Mouse (Mus musculus): ENCODE results near the gene Hagh.

Hagh gene

DNA sequence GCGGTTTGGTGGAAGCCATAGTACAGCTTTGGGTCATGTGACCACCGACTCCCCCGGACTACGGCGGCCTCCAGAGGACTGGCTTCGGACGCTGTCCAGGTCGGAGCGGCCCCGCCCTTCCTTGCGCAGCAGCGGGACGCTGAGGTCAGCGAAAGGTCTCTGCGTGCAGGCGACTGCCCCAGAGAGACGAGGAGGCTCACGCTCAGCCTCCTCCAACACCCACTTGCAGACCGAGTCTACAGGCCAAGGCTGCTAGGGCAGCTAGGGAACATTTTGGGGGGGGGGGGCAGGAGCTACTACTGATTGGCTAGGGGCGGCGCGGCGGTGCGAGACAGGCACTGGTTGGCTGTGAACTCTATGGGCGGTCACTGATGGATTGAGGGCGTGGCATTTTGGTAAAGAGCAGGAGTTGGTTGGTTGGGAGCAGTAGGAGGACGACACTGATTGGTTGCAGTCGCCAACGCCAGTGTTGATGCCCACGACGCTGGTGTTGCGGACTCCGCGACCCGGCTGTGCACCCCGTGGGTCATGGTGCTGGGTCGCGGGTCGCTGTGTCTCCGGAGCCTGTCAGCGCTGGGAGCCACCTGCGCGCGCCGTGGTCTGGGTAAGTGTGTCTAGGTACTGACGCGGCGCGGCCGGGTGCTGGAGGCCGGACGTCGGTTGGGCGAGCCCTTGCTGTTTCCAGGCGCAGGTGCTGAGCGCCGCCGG is 10.3 kb downstream of the Hagh start, which contains the start of gene Fahd1:
Gene Fahd1, minus strand, starts transcription at position 300 of the 708 bp plus-strand sequence.
- DNase-seq (ENCODE audit: low spot score in 2 of 2): peak; percentile 95 to 96

DNA sequence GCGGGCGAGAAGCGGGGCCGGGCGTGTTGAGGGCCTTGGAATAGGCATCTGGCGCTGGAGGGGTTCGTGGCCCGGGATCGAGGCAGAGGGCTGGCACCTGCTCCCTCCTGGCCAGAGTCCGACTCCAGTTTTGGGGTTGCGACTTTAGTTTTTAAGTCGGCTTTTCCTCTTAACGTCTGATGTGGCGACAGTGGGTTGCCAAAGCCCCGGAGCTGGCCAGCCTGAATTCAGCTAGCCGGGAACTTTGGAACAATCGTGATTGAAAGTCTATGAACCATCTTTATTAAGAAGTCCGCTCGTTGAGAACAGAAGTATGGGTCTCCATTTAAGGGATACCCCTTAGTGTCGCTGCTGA is 10.8 kb downstream of the Hagh start:
- no peak for DNase-seq (ENCODE audit: low spot score in 2 of 2)

DNA sequence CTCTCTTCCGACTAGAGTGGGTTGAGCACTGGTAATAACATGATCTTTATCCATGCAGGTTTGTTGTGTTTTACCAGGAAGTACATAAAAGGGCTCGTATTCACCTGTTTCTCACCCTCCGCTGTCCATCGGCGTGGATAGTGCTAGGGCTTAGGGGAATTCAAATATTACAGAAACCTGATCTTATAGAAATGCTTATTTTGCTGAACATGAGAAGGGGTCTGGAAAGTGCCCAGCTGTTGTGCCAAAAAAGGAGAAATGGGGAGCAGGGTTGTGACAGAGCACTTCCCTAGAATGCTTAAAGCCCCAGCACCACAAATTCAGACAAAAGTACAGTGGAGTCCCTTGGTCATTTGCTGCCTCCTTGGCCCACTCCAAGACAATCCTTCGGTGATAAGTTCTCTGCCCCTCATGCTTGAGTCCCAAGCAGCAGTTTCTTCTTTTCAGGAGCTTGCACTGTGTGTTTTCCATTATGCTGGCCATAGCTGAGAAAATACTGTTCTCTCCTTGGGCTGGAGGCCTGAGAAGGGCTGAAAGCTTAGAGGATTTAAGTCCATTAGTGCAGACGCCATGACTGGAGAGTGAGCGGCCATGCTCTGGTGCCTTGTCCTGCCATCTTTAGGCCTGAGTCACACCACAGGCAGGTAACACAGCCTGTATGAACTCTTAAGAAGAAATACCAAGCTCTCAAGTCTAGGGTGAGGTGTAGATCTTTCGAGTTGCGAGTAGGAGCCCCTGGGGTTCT is 11.6 kb downstream of the Hagh start:
- DNase-seq (ENCODE audit: low spot score in 2 of 2): no peak

DNA sequence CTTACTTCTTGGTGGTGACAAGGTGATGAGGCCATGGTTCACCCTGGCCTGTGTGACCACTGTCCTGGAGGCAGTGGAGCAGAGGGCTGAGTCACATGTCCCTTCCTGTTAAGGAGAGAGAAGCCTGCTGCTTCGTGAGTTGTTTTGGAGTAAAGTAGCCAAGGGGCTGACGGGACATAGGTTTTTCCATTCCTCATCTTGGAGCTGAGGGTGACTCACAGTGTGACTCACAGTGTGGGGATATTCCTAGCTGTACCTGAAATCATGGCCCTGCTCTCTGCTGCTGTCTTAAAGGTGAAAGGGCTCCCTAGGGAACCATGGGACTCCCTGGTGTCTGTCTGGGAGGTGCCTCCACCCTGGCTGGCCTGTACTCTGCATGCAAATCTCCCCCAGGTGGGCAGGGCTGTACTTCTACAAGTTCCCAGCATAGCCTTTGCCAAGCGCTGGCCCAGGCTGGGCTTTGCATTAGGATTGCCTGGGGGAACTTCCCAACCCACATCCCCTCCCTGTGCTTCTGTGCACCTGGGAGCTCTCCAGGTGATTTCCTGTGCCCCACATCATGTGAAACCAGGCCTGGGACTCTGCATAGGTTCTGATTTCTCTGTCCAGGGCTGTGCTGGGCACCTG is 16.0 kb downstream of the Hagh start:
- no peak for DNase-seq (ENCODE audit: low spot score in 2 of 2)

DNA sequence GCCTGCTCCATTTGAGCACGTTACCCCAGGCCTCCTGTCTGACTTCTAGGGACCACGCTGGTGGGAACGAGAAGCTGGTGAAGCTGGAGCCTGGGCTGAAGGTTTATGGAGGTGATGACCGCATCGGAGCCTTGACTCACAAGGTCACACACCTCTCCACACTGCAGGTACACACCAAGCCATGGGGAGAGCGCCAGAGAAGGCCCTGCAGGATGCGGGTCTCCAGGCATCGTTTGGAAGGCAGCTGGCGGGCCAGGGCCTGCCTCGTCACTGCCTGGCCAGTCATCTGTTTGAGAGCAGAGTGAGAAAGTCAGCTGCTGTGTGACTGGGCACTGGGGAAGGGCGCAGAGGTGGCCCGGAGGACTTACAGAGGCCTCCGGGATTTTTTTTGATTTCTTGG is 16.6 kb downstream of the Hagh start:
- no peak for DNase-seq (ENCODE audit: low spot score in 2 of 2)

DNA sequence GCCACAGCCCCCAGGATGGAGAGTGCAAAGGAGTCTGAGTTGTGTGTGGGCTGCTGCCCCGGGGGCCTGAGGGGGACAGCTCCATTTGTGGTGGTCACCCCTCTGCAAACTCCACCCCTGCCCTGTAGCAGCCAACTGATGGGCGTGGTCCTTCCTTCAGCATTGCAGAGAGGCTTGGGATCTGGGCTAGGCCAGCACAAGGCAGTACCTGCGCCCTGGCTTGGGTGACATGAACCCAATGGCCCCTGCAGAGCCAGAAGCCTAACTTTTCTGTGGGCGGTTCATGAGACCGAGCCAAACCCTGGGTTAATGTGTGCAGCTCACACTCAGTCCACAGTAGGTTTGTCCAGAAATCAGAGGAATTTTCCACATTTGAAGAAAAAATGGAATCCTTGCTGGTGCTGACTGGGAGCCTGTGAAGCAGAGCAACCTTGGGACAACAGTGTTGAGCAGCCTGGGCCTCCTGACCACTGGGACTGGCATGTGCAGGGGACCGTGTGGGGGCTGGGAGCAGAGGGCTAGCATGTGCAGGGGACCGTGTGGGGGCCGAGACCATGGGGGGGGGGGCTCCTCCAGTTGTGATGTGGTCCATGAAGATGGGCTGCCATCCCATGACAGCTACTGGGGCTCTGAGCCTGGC is 18.0 kb downstream of the Hagh start:
- DNase-seq (ENCODE audit: low spot score in 2 of 2): no peak

DNA sequence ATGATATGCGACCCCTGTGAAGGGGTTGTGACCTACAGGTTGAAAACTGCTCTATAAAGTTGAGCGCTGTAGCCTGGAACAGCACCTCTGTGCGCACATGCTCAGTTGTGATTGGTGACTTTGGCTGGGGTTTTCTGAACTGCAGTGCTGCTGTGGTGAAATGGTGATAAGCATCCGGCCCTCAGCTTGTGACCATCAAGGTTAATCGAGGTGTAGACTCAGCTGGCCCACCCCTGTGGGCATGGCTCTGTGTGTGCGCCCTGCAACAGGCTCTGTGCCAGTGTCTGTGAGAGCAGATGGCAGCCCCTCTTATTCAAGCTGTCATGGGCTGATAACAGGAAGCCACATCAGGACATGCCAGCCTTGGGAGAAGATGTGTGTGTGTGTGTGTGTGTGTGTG is 19.0 kb downstream of the Hagh start:
- no peak for DNase-seq (ENCODE audit: low spot score in 2 of 2)

DNA sequence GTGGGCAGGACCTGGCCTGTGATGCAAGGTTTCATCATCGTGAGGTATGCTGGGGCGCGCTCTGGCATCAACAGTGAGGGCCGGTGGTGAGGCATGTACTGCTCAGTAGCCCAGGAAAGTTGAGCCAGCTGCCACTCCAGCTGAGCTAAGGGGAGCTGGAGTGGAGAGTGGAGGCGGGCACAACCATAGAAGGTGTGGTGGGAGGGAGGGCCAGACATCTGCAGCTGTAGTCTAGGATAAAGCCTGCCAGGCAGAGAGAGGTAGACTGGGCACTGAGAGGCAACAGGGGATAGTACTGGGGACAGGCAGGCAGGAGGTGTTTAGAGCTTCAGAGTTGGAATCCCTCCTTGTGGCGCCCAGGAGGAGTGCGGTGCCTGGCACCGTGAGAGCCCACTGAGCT is 20.1 kb downstream of the Hagh start:
- no peak for DNase-seq (ENCODE audit: low spot score in 2 of 2)

DNA sequence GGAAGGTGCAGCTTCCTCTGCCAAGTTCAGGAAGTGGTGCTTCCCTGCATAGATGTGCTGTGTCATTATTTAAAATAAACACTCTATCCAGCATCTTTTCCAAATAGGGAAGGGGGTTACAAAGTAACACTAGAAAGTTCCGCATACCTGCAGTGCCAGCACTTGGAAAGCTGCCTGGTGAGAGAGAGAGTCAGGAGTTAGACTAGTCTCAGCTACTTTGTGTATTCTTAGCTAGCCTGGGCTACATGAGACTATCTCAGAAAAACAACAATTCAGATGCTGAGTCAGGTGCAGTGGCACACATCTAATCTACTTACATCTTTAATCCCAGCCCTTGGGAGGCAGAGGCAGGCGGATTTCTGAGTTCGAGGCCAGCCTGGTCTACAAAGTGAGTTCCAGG is 21.8 kb downstream of the Hagh start:
- no peak for DNase-seq (ENCODE audit: low spot score in 2 of 2)

DNA sequence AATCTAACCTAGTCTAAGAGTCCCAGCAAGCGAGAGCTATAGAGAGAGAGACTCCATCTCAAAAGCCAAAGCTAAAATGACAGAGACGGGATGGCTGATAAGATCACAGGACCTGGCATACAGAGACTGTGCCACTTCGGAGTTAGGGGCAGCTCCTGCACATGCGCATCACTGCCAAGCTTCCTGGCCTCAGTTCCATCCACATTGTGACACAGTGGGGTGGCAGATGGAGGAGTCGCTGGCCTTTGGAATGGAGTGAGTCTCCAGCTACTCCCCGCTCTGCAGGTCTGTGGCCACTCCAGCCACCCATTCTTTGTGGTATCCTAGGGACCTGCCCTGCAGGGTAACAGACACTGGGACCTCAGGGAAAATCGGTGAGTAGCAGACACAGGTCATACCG is 25.8 kb downstream of the Hagh start, which contains the start of gene Igfals:
Gene Igfals, plus strand, starts transcription at position 222 of the 400 bp plus-strand sequence.
- DNase-seq (ENCODE audit: low spot score in 2 of 2): no peak

DNA sequence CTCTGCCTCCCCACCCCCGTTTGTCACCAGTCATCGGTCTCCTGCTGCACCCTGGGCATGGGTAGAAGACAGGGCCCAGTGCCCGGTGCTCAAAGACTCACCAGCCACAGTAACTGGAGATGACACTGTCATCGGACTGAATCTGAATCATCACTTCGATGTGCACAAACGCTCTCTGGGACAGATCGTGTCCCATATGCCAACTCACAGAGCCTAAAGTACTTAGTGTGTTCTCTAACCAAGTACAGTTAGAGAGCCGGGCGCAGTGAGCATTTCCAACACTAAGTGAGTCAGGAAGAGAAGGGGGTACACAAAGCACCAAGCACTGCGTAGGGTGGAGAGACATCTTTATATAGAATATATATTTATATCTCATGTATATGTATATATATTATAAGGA is 28.0 kb downstream of the Hagh start:
- DNase-seq (ENCODE audit: low spot score in 2 of 2): no peak

DNA sequence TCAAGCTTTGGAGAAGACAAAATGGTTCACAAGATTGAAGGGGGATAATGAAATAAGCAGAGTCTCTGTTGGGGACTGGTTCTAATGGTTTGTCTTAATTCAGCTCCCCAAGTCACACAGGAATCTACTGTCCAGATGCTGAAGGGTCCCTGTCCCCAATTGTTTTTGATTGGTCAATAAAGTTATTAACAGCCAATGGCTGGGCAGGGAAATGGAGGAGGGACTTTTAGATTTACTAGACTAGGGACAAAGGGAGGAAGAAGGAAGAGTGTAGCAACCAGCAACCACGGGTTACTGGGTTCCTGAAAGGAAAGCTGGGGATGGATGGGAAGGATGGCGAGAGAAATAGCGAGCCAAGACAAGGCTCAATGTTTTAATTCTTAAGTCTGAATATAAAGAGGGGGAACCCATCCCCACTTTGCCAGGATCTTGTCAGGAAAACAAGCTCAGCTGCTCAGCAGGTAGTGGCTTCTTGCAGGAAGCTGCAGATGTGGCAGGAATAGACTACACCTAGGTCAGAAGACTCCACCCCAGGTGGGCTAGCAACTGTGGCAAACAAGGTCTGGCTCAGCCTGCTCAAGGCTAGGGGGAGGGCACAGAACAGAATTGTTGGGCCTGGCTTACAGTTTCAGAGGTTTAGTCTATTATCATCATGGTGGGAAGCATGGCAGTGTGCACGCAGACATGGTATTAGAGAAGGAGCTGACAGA is 33.9 kb downstream of the Hagh start:
- DNase-seq (ENCODE audit: low spot score in 2 of 2): no peak

DNA sequence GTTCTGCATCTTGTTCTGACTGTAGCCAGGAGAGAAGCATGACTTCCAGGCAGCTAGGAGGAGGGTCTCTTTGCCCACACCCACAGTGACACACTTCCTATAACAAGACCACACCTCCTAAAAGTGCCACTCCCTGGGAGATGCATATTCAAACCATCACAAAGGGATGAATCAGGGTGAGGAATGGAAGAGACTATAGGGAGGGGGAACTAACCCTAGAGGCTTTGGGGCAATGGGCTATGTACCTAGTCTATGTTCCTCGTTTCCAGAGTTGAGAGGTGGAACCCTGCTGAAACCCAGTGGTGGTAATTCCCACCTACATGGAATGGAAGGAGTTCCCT is 34.4 kb downstream of the Hagh start:
- no peak for DNase-seq (ENCODE audit: low spot score in 2 of 2)

DNA sequence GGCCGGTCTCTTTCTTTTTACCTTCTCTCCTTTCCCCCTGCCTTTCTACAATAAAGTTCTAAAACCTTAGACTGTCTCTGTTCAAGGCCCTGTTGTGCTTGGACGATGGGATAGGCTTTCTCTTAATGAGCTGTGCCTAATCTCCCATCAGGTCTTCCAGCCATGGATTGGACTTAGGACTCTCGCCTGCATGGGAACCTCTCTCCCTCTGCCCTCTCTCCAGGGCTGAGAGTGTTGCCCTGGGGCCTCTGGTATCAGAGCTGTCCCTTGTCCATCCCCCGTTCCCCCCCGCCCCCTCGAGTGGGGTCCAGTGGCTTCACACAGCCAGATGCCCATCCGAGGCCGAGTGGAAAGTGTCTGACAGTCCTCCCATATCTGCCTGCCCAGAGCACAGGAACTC is 35.0 kb downstream of the Hagh start:
- DNase-seq (ENCODE audit: low spot score in 2 of 2): no peak

DNA sequence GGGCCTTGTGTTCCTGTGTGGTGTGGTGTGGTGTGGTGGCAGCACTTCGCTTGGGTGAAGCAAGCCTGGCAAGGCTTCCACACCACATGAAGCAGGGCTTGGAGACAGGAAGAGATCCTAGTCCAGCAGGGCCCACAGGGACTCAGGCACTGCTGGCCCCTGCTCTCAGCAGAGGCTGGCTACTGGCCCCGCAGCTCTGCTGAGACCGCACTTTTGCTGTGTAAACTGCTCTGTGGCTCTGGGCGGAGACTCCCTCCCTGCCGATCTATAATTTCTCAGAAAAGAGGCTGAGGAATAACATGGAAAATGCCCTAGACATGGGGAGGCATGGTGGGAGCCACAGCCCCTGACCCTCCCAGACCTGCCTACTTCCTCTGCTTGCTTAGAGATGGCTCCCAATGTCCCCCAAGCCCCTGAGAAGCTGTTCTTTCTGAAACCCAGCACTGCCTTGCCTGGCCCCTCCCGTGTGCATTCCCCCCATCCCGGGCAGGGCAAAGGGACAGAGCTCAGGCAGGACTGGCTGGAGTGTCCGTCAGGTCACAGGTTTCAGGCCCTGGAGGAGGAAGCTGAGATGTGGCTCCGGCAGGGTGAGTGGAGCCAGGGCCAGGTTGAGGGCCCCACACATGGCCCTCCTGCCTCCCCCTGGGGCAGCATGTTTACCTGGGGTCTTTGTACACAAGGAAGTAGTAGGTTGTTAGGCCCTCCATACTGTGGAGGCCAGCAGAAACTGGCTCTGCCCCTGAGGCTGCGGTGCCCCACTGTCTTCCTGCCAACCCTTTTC is 37.6 kb downstream of the Hagh start:
- no peak for DNase-seq (ENCODE audit: low spot score in 2 of 2)

DNA sequence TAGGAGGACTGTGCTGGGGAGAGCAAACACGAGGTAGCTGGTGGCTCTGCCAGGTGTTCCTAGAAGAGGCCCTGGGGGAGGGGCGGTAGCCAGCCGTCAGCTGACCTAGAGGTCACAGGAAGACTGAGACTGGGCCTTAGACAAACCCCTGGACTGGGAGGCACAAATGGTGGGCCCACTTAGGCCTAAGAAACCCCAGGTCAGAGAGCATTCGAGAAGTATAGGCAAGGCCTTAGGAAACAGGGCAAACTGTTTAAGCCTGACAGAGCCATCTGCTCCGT is 38.1 kb downstream of the Hagh start:
- no peak for DNase-seq (ENCODE audit: low spot score in 2 of 2)

DNA sequence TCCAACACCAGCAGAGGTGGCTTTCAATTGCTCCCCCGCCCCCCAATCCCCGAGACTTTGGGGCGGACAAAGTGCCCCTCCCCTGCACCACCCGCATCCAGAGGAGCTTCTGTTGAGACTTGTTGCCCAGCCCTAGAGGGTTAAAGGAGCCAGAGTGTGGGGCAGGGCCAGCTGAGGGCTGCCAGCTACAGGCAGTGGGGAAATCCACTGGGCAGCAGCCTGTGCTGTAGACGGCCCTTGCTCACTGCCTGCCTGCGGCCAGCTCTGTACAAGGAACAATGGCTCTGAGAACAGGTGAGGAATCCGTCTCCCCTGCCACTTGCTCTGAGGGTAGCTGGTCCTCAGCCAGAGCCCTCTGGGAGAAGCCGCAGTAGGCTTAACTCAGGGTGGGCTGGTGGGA is 38.6 kb downstream of the Hagh start:
- DNase-seq (ENCODE audit: low spot score in 2 of 2): no peak

DNA sequence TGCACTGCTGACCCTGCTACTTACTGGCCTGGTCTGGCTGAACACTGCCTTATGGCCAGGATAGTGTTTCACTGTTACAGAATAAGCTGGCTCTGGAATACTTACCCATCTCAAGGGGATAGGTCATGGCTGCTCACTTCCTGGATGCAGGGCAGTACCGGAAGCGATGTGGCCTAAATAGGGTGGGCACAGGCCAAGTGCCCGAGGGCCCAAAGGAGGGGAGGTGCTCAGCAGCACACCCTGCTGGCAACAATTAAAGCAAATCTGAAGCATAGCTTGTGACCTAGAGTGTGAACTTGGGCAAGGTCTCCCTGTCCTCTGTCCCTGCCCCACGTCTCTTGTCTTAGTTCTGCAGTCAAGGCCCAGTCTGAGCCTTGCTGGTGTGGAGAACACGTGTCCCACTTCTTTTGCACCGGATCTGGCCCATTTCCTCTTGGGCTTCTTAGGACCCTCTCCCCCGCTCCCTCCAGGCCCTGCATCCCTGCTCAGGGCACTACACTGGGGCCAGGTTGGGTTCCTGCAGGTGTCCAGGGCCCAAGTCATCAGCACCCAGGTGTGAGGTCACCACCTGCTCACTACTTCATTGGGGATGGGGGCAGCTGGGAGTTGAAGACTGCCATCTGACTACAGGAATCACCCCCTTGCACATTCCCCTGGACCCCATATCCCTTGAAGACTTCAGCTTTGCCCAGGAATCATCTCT is 41.9 kb downstream of the Hagh start:
- DNase-seq (ENCODE audit: low spot score in 2 of 2): no peak

DNA sequence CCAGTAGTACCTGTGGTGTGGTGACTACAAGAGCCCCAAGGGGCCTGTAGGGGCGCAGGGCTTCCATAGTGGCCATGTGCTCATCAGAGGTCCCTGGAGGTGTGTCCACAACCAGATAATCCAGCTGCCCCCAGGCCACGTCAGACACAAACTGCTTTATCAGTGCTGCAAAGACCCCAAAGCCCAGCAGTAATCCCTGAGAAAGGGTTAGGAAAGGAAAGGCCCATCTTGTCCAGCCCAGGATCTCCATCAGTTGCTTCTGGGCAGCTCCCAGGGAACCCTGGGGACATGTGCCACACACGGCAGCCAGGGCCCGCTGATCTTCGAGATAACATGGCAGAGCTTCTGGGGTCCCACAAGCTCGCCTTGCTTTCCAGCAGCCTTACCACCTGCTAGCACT is 44.4 kb downstream of the Hagh start:
- DNase-seq (ENCODE audit: low spot score in 2 of 2): no peak

DNA sequence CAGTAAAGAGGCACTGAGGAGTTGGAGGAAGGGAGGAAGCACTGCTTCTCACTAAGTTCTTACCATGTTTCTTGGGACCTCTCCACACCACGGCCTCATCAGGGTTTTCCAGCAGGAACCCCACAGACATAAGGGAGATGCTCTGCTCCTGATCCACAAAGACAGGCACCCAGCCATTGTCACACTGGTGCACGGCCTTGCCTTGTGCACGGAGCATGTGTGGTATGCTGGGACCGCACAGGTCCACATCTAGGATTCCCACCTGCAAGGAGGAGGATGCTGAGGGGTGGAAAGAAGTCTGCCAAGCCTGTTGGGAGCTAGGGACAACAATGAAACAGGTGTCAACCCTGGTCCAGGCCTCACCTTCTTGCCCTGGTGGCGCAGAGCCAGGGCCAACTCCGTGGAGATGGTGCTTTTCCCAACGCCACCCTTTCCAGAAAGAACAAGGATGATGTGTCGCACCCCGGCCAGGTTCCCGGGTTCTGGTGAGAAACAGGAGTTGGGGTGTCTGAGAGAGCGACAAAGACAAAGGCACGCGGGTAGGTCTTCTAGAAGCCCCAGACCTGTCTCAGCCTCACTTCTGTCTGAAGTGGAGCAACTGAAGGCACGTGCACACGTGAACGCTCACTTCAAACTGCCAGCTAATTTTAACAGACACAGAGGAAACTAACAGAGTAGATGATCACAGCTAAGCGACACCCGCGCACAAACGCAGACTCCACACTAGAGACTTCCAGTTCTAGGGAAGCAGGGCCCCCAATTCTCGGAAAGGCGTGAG is 45.6 kb downstream of the Hagh start:
- no peak for DNase-seq (ENCODE audit: low spot score in 2 of 2)

Data from urinary bladder, adult 18-20 months (tissue).